Mouse (Mus musculus) natural killer cell, adult 2 months (primary cell): Measurements from ENCODE around the gene Ubald1.

Experiments used
- DNase-seq, 2 experiments: peaks; one replicate each; pipeline ENCODE4 v3.0.0; 2022; ENCODE audit warnings: low spot score in 2 of 2

Ubald1 gene

GRCm38 (mm10) chr16:4871926-4872325 is 8.2 kb downstream of the Ubald1 start:
- no peak for DNase-seq

- DNase-seq = no peak
Measured at GRCm38 (mm10) chr16:4870490-4870889, 9.6 kb downstream of the Ubald1 start.

GRCm38 (mm10) chr16:4866101-4866695 is 13.9 kb downstream of the Ubald1 start:
- no peak for DNase-seq

DNA sequence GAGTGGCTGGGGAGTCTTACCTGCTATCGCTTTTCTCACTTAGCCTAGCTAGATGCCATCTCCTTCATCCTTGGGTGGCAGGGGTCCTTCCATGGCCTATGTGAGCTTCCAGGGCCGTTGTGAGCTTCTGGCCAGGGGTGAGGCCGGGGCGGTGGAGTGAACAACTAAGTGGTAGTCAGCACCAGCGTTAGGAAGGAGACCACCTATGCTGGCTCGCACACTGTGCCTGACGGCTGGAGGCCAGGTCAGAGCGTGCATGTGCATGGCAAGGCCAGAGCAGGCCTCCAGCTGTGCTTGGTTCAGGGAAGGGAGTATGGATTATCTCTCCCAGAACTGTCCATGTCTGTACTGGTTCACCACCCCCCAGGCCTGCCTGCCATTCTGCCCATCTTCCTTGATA is 16.4 kb downstream of the Ubald1 start:
- no peak for DNase-seq

DNA sequence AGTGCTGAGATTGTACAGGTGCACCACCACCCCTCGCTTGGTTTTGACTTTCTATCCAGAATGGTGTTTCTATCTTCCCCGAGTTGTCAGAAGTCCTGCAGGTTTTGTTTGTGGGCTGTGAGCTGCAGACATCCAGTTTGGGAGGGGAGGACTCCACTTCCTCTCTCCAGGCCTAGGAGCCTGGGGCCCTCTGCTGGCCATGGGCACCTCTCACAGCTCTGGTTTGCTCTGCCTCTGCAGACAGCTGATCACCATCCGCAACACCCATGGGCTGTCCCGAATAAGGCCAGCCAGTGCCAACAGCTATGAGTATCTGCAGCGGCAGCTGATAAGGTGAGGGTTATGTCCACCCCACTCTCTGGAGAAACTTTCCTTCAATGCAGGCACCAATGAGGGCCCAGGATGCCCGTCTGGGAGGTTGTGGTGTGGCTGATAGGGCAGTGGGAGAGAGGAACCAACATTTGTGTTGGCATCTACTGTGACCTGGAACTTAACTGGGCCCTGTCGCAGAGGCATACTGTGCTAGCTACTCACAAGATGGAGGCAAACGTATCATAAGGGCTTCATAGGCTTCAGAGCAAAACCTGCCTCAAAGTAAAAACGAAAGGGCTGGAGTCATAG is 17.1 kb downstream of the Ubald1 start:
- DNase-seq = peak; percentile 38 to 64

GRCm38 (mm10) chr16:4861392-4861791 is 18.7 kb downstream of the Ubald1 start:
- DNase-seq = no peak

DNA sequence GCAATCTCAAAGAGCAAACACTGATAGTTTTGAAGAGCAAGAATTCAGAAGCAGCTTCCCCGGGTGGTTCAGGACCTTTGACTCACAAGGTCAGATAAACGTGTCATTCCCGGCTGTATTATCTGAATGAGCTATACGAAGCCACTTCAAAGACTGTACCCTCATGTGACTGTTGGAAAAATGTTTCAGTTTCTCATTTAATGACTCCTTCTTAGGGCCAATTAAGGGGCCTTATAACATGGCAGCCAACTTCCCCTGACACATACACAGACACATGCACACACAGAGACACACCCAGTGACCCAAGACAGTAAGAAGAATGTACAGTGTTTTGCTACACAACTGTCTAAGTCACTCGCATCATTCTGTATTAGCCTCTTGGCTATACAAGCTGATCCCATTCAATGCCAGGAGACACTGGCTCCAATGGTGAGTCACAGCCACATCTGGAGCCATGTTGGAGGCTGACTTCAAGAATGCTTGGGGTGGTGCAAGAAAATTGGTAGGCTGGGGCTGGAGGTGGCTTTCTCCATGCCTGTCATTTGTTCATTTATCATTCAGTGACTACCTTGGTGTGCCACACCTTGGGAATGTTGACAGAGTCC is 25.0 kb downstream of the Ubald1 start:
- DNase-seq = no peak

DNA sequence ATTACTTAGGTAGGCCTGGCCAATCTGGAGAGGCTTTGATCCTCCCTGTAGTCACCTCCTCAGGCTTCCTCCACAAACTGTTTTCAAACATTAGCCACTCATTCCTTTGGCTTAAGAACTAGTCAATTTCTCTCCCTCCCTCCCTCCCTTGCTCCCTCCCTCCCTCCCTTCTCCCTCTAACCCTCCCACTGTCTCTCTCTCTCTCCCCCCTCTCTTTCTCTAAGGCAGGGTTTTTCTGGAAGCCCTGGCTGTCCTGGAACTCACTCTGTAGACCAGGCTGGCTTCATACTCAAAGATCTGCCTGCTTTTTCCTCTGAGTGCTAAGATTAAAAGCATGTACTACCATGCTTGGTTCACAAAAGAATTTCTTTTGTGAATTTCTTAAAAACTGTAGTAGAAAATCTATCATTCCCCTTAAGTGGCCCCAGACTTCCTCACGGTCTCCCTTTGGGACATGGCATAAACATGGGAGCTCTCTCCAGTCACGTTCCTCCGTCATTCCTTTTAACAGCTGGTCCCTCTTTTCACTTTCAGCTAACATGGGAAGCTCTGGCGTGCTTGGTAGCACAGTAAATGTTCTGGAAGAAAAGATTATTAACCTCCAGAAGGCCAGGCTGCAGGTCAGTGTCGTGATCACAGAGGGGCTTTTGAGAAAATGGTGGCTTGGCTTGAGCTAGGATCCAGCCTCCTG is 29.0 kb downstream of the Ubald1 start:
- no peak for DNase-seq

DNA sequence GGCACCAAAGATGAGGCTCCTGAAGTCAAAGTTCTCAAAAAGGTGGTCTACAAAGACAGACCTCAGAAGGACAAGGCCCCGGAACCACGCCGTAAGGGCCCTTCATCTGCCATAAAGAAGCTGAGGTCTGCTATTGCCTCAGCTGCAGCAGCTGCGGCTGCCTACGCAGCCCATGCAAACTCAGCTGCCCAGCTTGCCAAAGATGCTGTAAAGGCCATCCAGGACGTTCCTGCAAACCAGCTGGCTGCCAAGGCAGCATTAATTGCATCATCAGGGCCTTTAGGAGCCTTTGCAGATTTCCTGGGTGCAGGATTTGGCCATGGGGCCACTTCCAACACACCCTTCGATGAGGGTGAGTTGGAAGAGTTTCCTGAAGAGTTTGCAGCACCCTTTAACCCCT is 29.8 kb downstream of the Ubald1 start:
- DNase-seq = no peak

DNA sequence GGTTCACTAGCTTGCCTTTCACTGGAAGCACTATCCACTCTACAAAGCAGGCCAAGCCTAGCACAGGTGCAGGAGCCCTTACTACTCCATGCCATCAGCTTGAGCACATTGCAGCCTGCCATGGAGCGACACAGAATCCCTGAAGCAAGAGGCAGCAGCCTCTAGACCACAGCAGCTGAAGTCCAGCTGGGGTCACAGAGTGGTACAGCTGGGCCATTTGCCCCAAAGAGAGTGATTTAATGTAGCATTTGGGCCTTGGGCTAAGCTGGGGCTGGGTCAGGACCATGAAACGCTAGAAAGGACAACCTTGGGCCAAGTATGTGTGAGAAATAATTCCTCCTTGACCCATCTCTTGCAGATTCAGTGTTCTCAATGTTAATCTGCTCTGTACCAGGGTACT is 32.0 kb downstream of the Ubald1 start:
- no peak for DNase-seq

- peak in 1 of 2 experiments; percentile 62 for DNase-seq
Measured at GRCm38 (mm10) chr16:4847041-4847440, 33.1 kb downstream of the Ubald1 start.

DNA sequence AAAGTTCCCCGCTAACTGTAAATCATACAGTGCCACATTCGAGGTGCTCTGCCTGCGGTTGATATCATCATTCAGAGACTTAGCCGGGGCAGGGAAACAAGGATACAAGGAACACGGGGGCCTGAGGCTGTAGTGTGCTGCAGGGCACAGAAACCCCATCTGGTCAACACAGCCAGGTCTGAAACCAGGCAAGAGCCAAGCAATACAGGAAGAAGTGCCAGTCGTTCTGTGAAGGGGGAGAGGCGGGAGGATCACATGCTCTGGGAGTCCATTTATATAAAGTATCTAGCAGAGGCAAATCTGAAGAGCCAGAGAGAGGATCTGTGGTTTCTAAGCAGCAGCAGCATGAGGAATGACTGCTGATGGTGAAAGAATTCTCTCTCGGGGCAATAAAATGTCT is 39.9 kb downstream of the Ubald1 start:
- no peak for DNase-seq

DNA sequence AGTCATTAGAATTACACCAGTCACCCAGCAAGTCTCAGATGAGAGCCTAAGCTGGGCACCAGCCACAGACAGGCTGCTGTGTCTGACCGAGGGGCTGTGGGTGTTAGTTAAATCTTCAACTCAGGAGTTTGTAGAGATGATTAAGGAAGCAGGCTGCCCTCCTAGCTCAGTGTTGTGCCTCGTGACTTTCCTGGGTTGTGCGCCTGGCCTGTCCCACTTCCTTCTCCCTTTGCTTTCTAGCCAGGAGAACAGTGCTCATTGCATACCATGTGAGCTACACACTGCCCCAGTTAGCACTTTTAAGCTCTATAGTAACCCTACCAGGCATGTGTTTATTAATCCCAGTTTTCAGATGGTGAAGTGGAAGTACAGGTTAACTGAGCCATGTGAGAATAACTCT is 40.6 kb downstream of the Ubald1 start:
- DNase-seq = no peak

DNA sequence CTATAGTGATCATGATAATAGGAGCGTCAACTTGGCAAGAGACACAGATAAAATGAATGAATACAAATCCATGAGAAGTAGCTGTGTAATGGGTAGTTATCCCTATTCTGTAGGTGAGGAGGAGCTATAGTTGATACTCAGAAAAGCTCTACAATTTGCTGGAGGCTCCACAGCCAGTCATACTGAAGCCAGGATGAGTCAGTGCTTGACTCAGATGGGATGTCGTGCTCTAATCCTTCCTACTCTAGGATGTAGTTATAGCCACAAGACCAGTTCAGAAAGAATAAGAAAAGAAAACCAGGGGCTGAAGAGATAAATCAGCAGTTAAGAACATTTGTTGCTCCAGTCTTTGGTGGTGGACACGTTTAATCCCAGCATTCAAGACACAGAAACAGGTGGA is 42.5 kb downstream of the Ubald1 start:
- DNase-seq = no peak

DNA sequence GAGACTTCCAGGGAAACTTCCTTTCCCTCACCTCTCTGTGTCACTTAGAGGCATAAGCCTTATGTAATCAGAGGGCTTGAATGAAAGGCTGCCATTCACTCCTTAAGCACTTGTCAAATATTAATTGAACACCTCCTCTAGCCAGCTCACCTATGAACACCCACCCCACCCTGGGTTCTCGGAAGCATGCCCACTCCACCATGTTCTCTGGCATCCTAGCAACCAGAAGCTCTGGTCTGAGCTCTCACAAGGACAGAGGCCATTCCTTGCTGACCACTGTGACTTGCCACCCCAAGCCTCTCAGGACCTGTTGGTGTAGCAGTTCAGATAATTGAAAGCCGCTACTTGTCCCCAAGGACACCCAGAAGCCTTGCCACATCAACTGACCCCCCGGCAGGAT is 44.9 kb downstream of the Ubald1 start, which contains the start of gene 4930562C15Rik:
TSS of gene 4930562C15Rik (plus strand) at position 226 of the 400 bp plus-strand sequence.
- no peak for DNase-seq

DNA sequence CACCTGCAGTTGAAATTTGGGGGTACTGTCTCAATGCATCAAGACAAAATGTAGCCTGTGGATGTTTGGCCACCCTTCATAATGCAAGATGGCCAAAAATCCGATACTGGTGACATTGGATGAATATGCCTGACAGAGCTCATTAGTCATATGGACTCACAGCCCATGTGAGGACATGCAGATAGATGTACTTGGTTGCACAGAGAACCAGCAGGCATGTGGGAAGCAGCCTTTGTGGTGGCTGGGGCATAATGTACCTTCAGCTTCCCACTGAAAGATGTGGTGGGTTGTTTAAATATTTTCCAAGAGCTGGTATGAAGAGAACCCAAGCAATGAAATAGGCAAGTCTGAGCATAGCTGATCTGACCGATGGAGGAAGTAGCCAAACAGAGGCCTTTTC is 46.3 kb downstream of the Ubald1 start:
- DNase-seq = no peak

DNA sequence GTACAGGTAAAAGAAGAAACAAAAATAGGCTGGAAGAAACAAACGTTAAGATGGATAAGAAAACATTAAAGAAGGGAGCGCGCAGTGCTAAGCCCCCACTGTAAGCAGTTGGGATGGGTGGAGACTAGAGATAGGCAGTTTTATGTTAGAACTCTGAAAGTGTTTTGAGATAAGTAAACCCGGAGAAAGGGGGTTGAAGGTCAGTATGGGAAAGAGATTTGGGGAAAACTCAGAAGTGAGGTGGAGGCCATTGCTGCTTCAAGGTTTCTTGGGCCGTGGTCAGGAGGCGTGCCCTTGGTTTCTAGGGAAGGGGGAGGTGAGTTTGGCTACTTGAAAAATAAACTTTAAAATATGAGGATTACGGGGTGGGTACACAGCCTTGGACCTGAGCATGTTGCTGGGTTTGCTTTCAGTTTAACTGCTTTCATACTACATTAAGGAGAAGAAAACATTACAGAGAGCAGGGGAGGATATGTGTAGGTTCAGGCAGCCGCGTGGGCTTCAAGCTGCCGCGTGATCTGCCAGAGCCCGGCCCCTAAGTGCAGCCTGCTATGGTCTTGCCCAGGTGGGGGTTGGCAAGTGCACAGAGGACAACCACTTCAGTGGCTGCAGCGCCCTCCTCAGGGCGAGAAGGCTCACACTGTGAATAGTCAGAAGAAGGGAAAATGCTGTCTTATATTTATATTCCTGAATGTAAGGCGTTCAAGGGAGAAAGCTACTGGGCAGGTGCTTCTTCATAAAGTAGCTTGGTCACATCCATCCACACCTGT is 48.3 kb downstream of the Ubald1 start:
- DNase-seq = peak in 1 of 2 experiments; percentile 8

DNA sequence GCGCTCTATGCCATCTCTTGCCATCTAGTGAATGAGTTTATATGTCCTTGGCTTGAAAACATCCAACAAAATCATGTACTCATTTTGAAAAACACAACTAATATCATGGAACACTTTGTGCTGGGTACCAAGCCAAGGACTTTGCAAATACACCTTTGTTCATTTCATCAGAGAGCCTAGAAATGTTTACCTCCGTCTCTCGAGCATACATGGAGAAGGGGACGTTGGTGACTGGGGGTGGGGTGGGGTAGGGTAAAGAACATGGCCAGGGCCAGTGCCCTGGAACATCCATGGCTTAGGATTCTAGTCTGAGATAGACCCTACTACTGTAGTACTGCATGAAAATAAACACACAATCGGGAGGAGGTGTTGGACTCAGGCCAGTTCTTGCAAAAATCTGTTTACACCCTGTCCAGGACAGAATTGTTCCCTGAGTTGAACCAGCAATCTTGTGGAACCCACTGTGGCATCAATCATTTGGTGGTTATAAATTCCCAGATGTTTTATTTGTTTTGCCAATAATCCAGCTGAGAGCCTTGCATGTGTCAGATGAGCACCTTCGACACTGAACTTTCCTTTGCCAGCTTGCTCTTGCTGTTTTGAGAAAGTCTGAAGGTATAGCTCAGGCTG is 50.7 kb downstream of the Ubald1 start:
- DNase-seq = no peak

DNA sequence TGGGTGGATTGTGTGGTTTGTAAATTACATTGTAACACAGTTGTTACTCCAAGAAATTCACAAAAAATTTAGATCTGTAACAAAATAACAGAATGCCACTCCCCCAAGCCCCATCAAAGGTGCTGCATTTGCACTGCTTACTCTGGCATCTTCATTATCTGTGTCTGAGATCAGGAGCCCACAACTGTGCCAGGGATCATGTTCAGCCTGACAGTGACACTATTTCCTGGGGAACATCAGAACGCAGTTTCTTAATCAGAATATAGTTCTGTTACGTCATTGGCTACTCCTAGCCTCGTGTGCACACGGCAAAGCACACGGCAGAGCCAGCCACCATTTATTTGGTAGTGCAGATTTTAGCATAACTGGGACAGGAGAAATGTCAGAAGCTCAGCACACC is 52.5 kb downstream of the Ubald1 start:
- no peak for DNase-seq
